Mouse (Mus musculus) lung, adult 2 months (tissue): ENCODE results near the gene Ttpal. TPM values are rescaled to one million over a fixed set of nuclear protein-coding genes. Genes with fewer than 3 reads are reported as not detected.
"Not testable (repeated sequence)": the region's sequence is repeated elsewhere in the genome, so short reads cannot be mapped to it uniquely, and the experiment has no call there.

Experiments
- DNase-seq: peaks from one replicate; pipeline ENCODE4 v3.0.0; 2022
- H3K4me1 ChIP-seq: fragments of 200-500 bp; 2 replicates; pipeline ENCODE4 v1.6.1; 2011; ENCODE audit warnings: low read length; ENCODE audit not compliant: control insufficient read depth, insufficient read depth
- H3K4me3 ChIP-seq: fragments of 200-500 bp; replicated peaks from 2 replicates; pipeline ENCODE3; 2011; ENCODE audit warnings: low read depth, mild to moderate bottlenecking, control low read depth, low read length; ENCODE audit errors: extremely low read depth
- CTCF ChIP-seq: fragments of 200-500 bp; IDR thresholded peaks from 2 replicates; pipeline ENCODE4 v1.5.1; 2011; ENCODE audit warnings: mild to moderate bottlenecking, low read length, control low read depth; ENCODE audit not compliant: insufficient read depth
- POLR2A ChIP-seq: fragments of 200-500 bp; IDR thresholded peaks from 2 replicates; pipeline ENCODE4 v1.6.1; 2011; ENCODE audit warnings: low read depth, mild to moderate bottlenecking, control low read depth, low read length, borderline replicate concordance; ENCODE audit errors: extremely low read depth
- WGBS: fragments of 180-500 bp; shearing (Covaris S2); methylation state at CpG from one replicate; pipeline ENCODE4 v1.1.7; 2018; 5-methylcytosine and 5-hydroxymethylcytosine counted together
- polyA plus RNA-seq: library from polyadenylated mRNA; depleted of rRNA; stranded (reverse); fragments of >200 nt; gene quantifications from 2 replicates; pipeline ENCODE4 v1.2.3, GENCODE M21; 2012

The Ttpal gene
- polyA plus RNA-seq, 1 experiment: 23.4 TPM

DNA sequence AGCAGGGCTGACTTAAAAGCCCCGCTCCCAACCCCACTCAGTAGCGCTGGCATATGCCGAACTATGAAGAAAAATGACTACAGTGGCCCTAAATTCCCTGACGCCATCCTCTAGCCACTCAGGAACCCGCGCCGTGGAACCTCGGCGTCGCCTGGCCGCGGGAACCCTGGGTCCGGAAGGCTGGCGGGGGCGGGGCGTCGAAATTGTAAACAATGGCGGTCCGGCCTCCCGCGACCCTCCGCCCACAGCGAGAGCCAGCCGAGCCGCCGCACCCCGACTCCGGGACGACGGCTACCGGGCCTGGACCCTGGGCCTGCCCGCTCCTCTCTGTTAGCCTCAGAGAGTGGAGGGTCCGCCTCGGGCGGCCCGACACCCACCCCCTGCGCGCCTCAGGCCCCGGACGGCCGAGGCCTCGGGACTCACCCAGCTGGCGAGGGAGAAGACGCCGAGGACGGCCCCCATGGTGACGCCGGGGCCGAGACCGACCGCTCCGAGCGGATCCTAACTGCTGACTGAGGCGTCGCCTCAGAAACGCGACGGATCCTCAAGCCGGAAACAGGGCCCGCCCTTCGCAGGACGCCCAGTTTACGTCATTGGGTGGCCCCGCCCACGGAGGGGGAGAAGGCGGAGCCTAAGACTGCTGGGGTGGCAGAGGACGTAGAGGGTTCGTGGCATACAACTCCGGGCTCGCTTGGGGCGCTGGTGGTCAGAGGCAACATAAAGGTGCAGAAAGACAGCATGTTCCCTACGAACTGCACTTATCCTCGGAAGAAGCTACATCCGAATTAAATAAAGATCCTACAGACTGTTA is 42.7 kb downstream of the Ttpal start, which contains the start of gene Serinc3:
TSS of gene Serinc3 (minus strand) at position 557 of the 811 bp plus-strand sequence.
- peak; percentile 99 for TF ChIP-seq POLR2A
- peak; percentile 55; the same call in 1 of the 2 replicates for TF ChIP-seq CTCF
- under 1% methylated on average over 74 of the region's 74 CpGs for WGBS

DNA sequence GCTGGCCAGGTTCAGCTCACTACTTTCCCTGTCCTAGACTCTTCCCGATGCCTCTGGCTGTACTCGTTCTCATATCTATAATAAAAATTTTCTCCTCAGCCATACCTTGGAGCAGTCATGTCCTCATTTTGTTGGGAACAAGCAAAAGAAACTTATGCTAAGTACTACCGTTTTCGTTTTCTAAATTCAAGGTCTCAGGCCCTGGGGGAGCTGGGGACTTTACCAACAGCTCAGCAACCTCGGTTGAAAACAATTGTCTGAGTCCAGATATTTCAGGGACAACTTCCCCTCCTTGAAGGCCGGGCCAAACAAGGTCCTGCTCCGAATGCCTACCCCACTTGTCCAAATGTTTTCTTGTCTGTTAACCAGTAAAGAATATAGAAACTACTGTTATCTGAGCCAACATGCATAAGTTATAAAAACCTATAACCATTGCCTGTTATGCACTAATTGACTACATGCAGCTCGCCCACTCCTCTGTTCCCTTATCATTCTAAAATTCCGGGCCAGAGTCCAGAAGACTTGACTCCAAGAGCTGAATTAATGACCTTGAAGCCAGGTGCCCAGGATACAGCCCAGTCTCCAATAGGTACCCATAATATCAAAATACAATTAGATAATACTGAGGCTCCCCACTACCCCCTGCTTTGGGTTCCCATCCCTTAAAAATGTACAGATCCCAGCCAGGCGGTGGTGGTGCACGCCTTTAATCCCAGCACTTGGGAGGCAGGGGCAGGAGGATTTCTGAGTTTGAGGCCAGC is 43.8 kb downstream of the Ttpal start:
- 67% methylated on average over 11 of the region's 11 CpGs for whole genome bisulfite sequencing
- no peak for TF ChIP-seq CTCF
- TF ChIP-seq POLR2A: no peak

More for the DNA sequence above, 42.7 kb downstream of the Ttpal start, which contains the start of gene Serinc3:
- Histone ChIP-seq H3K4me1 (peaks cover 18% of the 10 kb centered on the region), H3K4me3 (peak within 1 kb of the TSS; percentile 69)
- DNase-seq: peak; percentile 100

DNA sequence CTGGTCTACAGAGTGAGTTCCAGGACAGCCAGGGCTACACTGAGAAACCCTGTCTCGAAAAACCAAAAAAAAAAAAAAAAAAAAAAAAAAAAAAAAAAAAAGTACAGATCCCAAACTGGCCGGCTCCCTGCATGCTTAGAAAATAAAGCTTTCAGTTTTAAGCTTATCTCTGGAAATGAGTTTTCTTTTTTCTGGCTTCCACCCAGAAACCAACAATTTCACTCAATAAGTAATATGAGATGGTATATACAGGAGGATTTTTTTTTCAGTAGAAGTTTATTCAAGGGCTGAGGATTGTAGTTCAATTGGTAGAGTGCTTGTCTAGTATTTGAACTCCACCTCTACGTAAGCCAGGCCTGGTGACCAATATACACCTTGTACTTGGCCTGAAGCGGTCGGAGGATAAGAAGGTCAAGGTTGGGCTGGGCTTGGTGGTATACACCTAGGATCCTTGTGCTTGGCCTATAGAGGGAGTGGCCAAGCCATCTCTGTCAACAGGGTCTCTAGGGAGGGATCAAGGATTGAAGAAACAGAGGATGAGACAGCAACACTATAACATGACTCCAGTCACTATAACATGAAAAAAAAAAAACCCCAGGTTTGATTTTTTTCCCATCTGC is 44.5 kb downstream of the Ttpal start:
- no peak overlapping the region for H3K4me3 ChIP-seq
- TF ChIP-seq POLR2A (no peak), CTCF (no peak)
- H3K4me1 ChIP-seq: peaks cover 6% of the 10 kb centered on the region; the same call in 1 of the 2 replicates
- 74% methylated on average over 5 of the region's 5 CpGs for WGBS
- no peak for DNase-seq

More for the DNA sequence above, 43.8 kb downstream of the Ttpal start:
- no peak for DNase-seq
- Histone ChIP-seq H3K4me3 (no peak overlapping the region), H3K4me1 (peaks cover 10% of the 10 kb centered on the region)

DNA sequence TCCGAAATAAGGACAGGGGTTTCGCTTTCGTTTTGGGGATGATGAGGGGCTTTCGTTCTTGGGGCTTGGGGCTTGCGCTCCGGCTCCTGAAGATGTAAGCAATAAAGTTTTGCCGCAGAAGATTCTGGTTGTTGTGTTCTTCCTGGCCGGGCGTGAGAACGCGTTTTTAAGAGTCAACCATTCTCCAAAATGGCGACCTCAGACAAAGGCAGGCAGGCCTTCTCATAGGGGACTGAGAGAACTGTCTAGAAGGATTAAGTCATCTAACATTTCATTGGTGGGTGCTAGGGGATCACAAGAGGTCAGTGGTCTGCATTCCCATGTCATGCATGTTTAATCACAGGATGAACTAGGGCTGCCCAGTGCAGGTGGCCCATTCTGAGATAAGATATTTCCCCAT is 53.6 kb downstream of the Ttpal start:
- 99% methylated on average over 9 of the region's 12 CpGs for WGBS
- DNase-seq, H3K4me3 ChIP-seq: not testable (repeated sequence)
- peaks cover 11% of the 10 kb centered on the region for H3K4me1 ChIP-seq

DNA sequence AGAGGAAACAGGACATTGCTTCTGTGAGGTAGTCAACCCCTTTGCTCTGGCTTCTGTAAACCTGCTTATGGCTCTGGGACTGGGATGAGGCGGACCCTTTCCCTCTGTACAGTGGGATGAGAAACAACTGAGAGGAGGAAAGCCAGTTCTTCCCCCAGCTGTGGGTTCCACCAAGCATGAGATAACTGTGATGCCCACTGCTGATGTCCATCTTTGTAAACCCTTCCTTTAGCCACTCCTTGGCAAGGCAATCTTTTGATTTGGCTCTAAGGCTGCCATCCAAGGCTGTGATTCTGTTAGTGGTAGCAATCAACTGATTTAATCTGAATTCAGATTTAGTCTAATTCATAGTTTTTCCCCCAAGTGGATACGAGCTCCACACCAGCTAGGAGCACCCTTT is 55.4 kb downstream of the Ttpal start:
- WGBS: 89% methylated on average over 2 of the region's 2 CpGs
- peaks cover 11% of the 10 kb centered on the region for H3K4me1 ChIP-seq
- H3K4me3 ChIP-seq: no peak overlapping the region
- no peak for DNase-seq
- TF ChIP-seq POLR2A: no peak
- TF ChIP-seq CTCF: no peak

DNA sequence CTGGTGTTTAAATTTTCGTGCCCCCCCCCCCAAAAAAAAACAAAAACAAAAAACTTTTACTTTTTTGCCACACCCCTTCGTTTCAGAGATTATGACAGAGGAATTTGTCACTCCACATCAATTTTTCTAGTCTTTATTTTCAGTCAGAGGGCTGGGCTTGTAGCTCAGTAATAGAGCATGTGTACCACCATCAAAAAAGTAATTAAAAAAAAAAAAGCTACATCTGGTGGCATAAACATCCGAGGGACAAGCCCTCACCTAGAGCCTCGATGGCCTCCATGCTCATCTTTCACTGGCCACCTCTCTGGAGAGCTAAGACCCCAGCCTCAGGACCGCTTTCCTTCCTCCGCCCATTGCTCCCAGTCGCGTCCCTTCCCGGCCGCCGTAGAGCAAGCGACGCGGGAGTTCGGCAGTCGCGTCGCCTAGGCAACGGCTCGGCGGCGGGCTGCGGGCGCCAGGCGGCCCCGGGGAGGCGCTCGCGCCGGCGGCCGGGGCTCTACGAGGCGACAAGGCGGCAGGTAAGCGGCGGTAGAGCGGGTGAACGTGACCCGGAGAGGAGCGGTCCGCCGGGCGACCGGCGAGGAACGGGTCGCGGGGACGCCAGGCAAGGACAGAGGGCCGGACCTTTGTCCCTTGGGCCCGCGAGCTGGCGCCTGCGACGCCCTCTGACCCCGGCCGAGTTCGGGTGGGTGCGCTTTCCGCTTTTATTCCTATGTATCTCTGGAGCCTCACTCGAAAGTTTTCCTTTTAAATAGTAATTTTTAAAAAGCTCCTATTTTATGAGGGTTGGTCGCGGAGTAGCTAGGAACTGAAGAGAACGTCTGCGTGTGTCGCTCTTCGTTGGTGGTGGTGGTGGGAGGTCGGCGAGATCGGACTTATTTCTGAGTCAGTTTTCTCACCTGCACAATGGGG is 56.1 kb downstream of the Ttpal start, which contains the start of gene Pkig:
TSS of gene Pkig (plus strand) at position 412 of the 912 bp plus-strand sequence.
- no peak for TF ChIP-seq CTCF
- TF ChIP-seq POLR2A: peak; percentile 11; the same call in 1 of the 2 replicates
- peak; percentile 84 for DNase-seq
- Histone ChIP-seq H3K4me1 (peaks cover 11% of the 10 kb centered on the region), H3K4me3 (peak within 1 kb of the TSS; percentile 95)
- 1% methylated on average over 71 of the region's 71 CpGs for WGBS

DNA sequence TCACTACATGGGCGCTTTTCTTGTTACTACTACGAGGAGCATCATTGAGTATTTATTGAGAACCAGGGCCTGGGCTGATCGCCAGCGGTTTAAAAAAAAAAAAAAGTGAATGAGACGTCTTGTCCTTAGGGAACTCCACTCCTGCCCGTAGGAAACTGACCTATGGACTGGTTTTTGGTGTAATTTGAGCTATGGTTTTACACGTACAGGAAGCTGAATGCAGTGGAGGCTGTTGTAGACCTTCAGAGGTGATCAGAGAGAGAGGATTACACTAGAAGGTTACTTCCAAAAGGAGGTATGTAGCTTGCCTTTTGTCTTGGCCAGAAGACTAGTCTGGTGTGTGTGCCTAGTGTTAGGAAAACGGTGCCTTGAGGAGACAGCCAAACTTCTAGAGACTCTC is 56.8 kb downstream of the Ttpal start:
- WGBS: 4% methylated on average over 8 of the region's 8 CpGs
- no peak for DNase-seq
- TF ChIP-seq CTCF: no peak
- no peak for TF ChIP-seq POLR2A
- H3K4me1 ChIP-seq: peaks cover 11% of the 10 kb centered on the region
- H3K4me3 ChIP-seq: peak overlapping the region; percentile 95

DNA sequence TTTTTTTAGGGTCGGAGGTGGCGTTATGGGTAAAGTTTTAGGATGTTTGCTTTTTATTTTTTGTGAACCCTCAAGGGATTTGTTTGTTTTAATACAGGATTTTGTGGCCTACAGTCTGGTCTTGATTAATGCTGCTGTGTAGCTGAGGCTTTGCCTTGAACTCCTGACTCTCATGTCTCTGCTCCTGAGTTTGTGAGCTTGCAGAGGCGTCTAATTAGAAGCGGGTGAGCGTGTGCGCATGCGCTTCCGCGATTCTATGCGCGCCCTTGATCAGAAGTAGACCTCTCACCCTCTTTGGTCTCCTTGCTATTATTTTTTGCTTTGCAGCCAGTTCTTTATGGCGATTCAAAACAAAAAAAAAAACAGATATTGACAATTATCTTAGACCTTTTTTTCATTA is 57.3 kb downstream of the Ttpal start:
- peaks cover 11% of the 10 kb centered on the region for H3K4me1 ChIP-seq
- DNase-seq: no peak
- TF ChIP-seq CTCF (no peak), POLR2A (no peak)
- peak overlapping the region; percentile 95 for H3K4me3 ChIP-seq
- WGBS: 75% methylated on average over 12 of the region's 12 CpGs

DNA sequence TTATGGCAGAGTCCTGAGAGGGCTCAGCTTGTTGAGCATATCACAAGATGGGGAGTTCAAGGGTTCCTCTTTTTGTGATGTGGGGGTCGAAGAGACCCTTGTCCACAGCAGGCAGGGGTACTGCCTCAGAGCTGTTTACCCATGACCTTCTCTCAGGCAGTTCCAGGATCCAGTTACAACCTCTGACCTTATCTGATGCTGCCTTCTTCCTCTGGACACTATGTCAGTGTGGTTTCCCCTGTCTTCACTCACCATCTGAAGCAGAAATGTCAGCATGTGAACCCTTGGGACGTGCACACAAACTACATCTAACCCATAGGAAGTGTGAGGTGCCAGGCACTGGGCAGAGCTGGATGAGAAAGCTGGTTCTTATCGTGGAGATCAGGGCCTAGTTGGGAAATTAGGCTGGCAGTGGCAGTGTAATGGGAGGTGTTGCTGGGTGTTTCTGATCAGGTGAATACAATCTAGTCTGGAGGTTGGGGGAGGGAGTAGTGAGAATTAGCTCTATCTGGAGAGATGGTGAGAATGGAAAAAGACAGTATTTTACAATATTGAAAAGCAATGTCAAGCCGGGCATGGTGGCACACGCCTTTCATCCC is 58.1 kb downstream of the Ttpal start:
- WGBS: 74% methylated on average over 5 of the region's 5 CpGs
- DNase-seq: no peak
- no peak for TF ChIP-seq POLR2A
- TF ChIP-seq CTCF: no peak
- Histone ChIP-seq H3K4me3 (no peak overlapping the region), H3K4me1 (peaks cover 11% of the 10 kb centered on the region)
